Mouse (Mus musculus) liver, embryonic 14.5 days (tissue): ENCODE data around the gene Carmil2. TPM values are rescaled to one million over a fixed set of nuclear protein-coding genes. Genes with fewer than 3 reads are reported as not detected.

Experiments
- ATAC-seq: fragments of 200-750 bp; cut with Nextera tagmentation; 2 replicates; pipeline ENCODE4 v1.8.0; 2017; ENCODE audit warnings: moderate number of reproducible peaks, mild to moderate bottlenecking, moderate library complexity; ENCODE audit not compliant: insufficient read depth
- DNase-seq, 3 experiments: peaks; one replicate each; pipeline ENCODE4 v3.0.0-alpha.2; 2012 to 2013; ENCODE audit warnings: low read depth in 3 of 3, low spot score in 3 of 3
- H3K27ac ChIP-seq: fragments of 300-500 bp; sonication (generic); 2 replicates; pipeline ENCODE4 v1.5.1; 2014; ENCODE audit warnings: moderate library complexity, mild to moderate bottlenecking, control low read depth, inconsistent platforms
- H3K27me3 ChIP-seq: fragments of 300-500 bp; sonication (generic); 2 replicates; pipeline ENCODE4 v1.6.1; 2014; ENCODE audit warnings: mild to moderate bottlenecking, low read length, moderate library complexity; ENCODE audit not compliant: control insufficient read depth, insufficient read depth
- H3K36me3 ChIP-seq: fragments of 300-500 bp; sonication (generic); replicated peaks from 2 replicates; pipeline ENCODE4 v1.6.1; 2014; ENCODE audit warnings: low read depth; ENCODE audit not compliant: control insufficient read depth, insufficient read depth
- H3K4me1 ChIP-seq, 2 experiments: fragments of 200-500 bp in 1 of 2; fragments of 300-500 bp in 1 of 2; sonication (generic) in 1 of 2; replicated peaks; 2 replicates each; pipeline ENCODE4 v1.6.1; 2012 to 2014; ENCODE audit warnings: antibody characterized with exemption in 1 of 2, inconsistent platforms in 1 of 2, low read length in 1 of 2; ENCODE audit not compliant: control insufficient read depth in 2 of 2, insufficient read depth in 2 of 2
- H3K4me2 ChIP-seq: fragments of 300-500 bp; sonication (generic); 2 replicates; pipeline ENCODE4 v1.6.1; 2014; ENCODE audit warnings: low read depth, mild to moderate bottlenecking, control low read depth, moderate library complexity
- H3K4me3 ChIP-seq, 2 experiments: fragments of 200-500 bp in 1 of 2; fragments of 300-500 bp in 1 of 2; sonication (generic) in 1 of 2; 2 replicates each; pipeline ENCODE4 v1.5.1; 2012 to 2014; ENCODE audit warnings: low read depth in 2 of 2, low read length in 2 of 2, mild to moderate bottlenecking in 2 of 2, control low read depth in 1 of 2, inconsistent platforms in 1 of 2, moderate library complexity in 1 of 2; ENCODE audit not compliant: insufficient read depth in 1 of 2
- H3K9ac ChIP-seq: fragments of 300-500 bp; sonication (generic); replicated peaks from 2 replicates; pipeline ENCODE4 v1.6.1; 2014; ENCODE audit warnings: mild to moderate bottlenecking, control low read depth, moderate library complexity
- H3K9me3 ChIP-seq: fragments of 300-500 bp; sonication (generic); 2 replicates; pipeline ENCODE4 v1.6.1; 2016; ENCODE audit warnings: low read length, mixed read lengths; ENCODE audit not compliant: control insufficient read depth
- CTCF ChIP-seq: IDR thresholded peaks from 2 replicates; pipeline ENCODE4 v1.5.1; 2016; ENCODE audit warnings: antibody characterized with exemption, low read depth, control low read depth
- EP300 ChIP-seq: IDR thresholded peaks from 2 replicates; pipeline ENCODE4 v1.6.1; 2016; ENCODE audit warnings: antibody characterized with exemption, low read depth
- WGBS: fragments of 180-500 bp; shearing (Covaris S2); extraction: QIAGEN DNeasy Blood & Tissue Kit; methylation state at CpG from one replicate; pipeline ENCODE4 v1.1.7; 2014; ENCODE audit not compliant: insufficient replicate concordance; 5-methylcytosine and 5-hydroxymethylcytosine counted together
- polyA plus RNA-seq, 2 experiments: library from polyadenylated mRNA; depleted of rRNA in 1 of 2; stranded (reverse) in 1 of 2; unstranded in 1 of 2; fragments of >200 nt; fragmentation: Nextera tagmentation in 1 of 2; extraction: Ambion mirVana in 1 of 2; gene quantifications; 2 replicates each; pipeline versions ENCODE4 v1.2.1 to v1.2.3; 2012 to 2014

Carmil2 gene
- polyA plus RNA-seq, 2 experiments: 0.24 to 1.3 TPM

DNA sequence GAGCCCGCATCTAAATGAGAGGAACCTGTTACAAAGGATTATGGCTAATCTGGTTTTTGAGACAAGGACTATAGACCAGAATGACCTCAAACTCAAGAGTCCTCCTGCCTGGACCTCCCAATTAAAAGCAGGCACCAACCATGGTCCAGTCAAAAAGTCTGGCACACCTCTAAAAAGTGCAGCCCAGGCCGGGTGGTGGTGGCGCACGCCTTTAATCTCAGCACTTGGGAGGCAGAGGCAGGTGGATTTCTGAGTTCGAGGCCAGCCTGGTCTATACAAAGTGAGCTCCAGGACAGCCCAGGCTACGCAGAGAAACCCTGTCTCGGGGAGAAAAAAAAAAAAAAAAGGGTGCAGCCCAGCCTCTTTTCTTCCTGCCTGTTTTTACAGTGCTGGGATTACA lies 749 bp upstream of the Carmil2 start:
- Histone ChIP-seq H3K27ac (no peak overlapping the region), H3K4me1 (no peaks in the 10 kb centered on the region), H3K36me3 (peaks cover 35% of the 10 kb centered on the region), H3K4me2 (peak overlapping the region; percentile 38; the same call in 1 of the 2 replicates), H3K4me3 (no peak overlapping the region), H3K9ac (no peak overlapping the region), H3K9me3 (no peaks in the 10 kb centered on the region), H3K27me3 (no peaks in the 10 kb centered on the region)
- no peak for DNase-seq
- TF ChIP-seq CTCF (no peak), EP300 (no peak)
- 64% methylated on average over 7 of the region's 7 CpGs for WGBS
- no peak for ATAC-seq

DNA sequence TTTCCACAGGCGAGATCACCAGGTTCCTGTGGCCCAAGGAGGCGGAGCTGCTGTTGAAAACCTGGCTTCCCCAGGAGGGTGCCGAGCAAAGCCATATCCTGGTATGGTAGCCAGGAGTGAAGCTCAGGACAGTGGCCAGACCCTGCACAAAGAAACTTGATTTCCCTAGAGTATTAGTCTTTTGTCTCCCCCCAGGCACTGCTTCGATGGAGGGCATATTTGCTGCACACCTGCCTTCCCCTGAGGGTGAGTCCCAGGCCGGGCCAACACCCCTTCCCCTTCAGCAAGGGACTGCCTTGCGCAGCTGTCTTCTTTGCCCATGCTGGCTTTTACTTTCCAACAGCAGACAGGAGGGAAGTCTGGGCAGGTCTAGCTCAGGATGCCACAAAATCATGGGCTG lies 477 bp downstream of the Carmil2 start:
- no peak overlapping the region for H3K27ac ChIP-seq
- ATAC-seq (no peak), DNase-seq (no peak)
- no peak overlapping the region for H3K9ac ChIP-seq
- peaks cover 24% of the 10 kb centered on the region for H3K36me3 ChIP-seq
- 61% methylated on average over 6 of the region's 6 CpGs for WGBS
- TF ChIP-seq EP300 (no peak), CTCF (no peak)
- H3K4me3 ChIP-seq: no peak overlapping the region
- H3K27me3 ChIP-seq: no peaks in the 10 kb centered on the region
- no peaks in the 10 kb centered on the region for H3K9me3 ChIP-seq
- no peak overlapping the region for H3K4me2 ChIP-seq
- H3K4me1 ChIP-seq: no peaks in the 10 kb centered on the region

DNA sequence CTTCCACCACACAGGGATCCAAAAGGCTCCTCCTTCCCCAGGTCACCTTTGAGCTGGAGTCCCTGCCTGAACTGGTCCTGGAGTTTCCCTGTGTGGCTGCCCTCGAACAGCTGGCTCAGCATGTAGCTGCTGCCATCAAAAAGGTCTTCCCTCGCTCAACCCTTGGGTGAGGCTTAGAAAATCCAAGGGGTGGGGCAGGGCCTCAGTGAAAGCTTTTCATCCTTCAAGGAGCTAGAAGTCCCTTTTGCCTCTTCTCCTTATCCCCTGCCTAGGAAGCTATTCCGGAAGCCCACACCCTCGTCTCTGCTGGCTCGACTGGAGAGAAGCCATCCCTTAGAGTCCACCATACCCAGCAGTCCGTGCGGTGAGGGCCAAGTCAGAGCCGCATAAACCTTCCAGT lies 1.4 kb downstream of the Carmil2 start:
- H3K9ac ChIP-seq: no peak overlapping the region
- 74% methylated on average over 8 of the region's 8 CpGs for WGBS
- no peaks in the 10 kb centered on the region for H3K27me3 ChIP-seq
- H3K27ac ChIP-seq: no peak overlapping the region
- H3K4me3 ChIP-seq: no peak overlapping the region
- peaks cover 15% of the 10 kb centered on the region for H3K36me3 ChIP-seq
- H3K4me2 ChIP-seq: no peak overlapping the region
- no peaks in the 10 kb centered on the region for H3K4me1 ChIP-seq
- no peak for TF ChIP-seq CTCF
- no peak for TF ChIP-seq EP300
- no peaks in the 10 kb centered on the region for H3K9me3 ChIP-seq
- no peak for DNase-seq
- no peak for ATAC-seq

DNA sequence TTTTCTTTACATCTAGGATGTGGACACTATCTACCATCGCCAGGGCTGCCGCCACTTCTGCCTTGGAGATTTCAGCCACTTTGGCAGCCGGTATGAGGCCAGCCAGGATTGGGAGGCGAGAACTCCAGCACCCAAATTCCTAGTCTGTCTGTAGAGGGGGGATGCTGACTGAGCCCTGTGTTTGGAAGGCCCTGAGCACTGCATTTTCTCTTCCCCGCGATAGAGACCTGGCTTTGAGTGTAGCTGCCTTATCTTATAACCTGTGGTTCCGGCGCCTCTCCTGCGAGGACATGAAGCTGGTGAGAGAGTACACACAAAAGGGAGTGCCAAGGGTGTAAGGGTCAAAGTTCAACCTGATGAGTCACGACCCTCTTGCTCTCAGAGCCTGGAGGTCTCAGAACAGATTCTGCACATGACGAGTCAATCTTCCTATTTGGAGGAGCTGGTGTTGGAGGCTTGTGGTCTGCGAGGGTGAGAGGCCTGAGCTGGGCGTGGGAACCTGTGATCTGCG lies 2.2 kb downstream of the Carmil2 start:
- DNase-seq: no peak
- TF ChIP-seq EP300: no peak
- no peak for TF ChIP-seq CTCF
- Histone ChIP-seq H3K4me3 (no peak overlapping the region), H3K4me2 (no peak overlapping the region), H3K36me3 (peaks cover 9% of the 10 kb centered on the region), H3K27ac (no peak overlapping the region), H3K9ac (no peak overlapping the region), H3K9me3 (no peaks in the 10 kb centered on the region), H3K4me1 (no peaks in the 10 kb centered on the region), H3K27me3 (no peaks in the 10 kb centered on the region)
- no peak for ATAC-seq
- WGBS: 38% methylated on average over 14 of the region's 14 CpGs

DNA sequence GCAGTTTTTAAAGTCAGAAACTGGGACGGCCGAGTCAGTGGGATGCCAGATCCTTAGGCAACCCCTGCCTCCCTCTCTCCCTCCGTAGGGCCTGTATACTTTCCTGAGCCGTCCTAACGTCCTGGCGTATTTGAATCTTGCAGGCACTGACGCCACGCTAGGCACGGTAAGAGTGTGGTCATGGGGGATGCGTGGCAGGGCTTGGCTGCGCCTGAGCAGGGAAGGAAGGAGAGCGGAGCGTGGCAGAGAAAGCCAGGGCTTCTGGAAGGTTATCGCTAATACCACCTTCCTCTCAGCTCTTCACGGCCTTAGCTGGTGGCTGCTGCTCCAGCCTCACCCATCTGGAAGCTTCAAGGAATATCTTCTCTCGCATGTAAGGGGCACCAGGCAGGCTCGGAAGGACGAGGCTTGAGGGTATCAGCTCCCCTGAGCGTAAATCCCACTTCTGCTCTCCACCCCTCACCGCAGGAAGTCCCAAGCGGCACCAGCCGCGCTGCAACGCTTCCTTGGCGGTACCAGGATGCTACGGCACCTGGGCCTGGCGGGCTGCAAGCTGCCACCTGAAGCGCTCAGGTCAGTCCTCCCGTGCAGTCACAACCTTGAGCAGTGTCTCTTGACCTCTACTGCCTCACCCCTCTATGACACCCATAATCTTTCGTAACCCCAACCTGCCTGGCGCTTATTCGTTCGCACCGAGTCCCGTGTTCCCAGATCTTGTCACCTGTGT lies 3.3 kb downstream of the Carmil2 start:
- TF ChIP-seq EP300 (no peak), CTCF (no peak)
- H3K4me3 ChIP-seq: no peak overlapping the region
- H3K36me3 ChIP-seq: no peaks in the 10 kb centered on the region
- DNase-seq (no peak), ATAC-seq (no peak)
- H3K27ac ChIP-seq: no peak overlapping the region
- H3K9me3 ChIP-seq: no peaks in the 10 kb centered on the region
- no peaks in the 10 kb centered on the region for H3K27me3 ChIP-seq
- H3K9ac ChIP-seq: no peak overlapping the region
- no peak overlapping the region for H3K4me2 ChIP-seq
- H3K4me1 ChIP-seq: peaks cover 0 to 3% of the 10 kb centered on the region in 2 experiments; a peak in 3 of 4 replicates
- WGBS: 80% methylated on average over 35 of the region's 35 CpGs
